Mouse (Mus musculus) heart, embryonic 16.5 days (tissue): ENCODE measurements around the gene Spire2. TPM values are rescaled to one million over a fixed set of nuclear protein-coding genes. Genes with fewer than 3 reads are reported as not detected.

ENCODE experiments used
- ATAC-seq: fragments of 200-750 bp; cut with Nextera tagmentation; replicated peaks from 2 replicates; pipeline ENCODE4 v1.8.0; 2017; ENCODE audit warnings: moderate number of reproducible peaks; ENCODE audit not compliant: insufficient read depth, low FRiP score; ENCODE audit errors: extremely low read depth
- H3K27ac ChIP-seq: fragments of 300-500 bp; sonication (generic); 2 replicates; pipeline ENCODE4 v1.5.1; 2014; ENCODE audit warnings: mild to moderate bottlenecking, low read length, control low read depth, moderate library complexity
- H3K27me3 ChIP-seq: fragments of 300-500 bp; sonication (generic); 2 replicates; pipeline ENCODE4 v1.6.1; 2014; ENCODE audit warnings: low read length, mixed read lengths; ENCODE audit not compliant: control insufficient read depth, insufficient read depth
- H3K36me3 ChIP-seq: fragments of 300-500 bp; sonication (generic); 2 replicates; pipeline ENCODE4 v1.6.1; 2014; ENCODE audit not compliant: control insufficient read depth, insufficient read depth
- H3K4me1 ChIP-seq: fragments of 300-500 bp; sonication (generic); 2 replicates; pipeline ENCODE4 v1.6.1; 2014; ENCODE audit warnings: low read length, mixed read lengths; ENCODE audit not compliant: control insufficient read depth, insufficient read depth
- H3K4me2 ChIP-seq: fragments of 300-500 bp; sonication (generic); 2 replicates; pipeline ENCODE4 v1.6.1; 2014; ENCODE audit warnings: low read depth, mild to moderate bottlenecking, control low read depth, low read length
- H3K4me3 ChIP-seq: fragments of 300-500 bp; sonication (generic); 2 replicates; pipeline ENCODE4 v1.5.1; 2014; ENCODE audit warnings: mild to moderate bottlenecking, control low read depth, low read length
- H3K9ac ChIP-seq: fragments of 300-500 bp; sonication (generic); 2 replicates; pipeline ENCODE4 v1.6.1; 2014; ENCODE audit warnings: low read length, control low read depth
- H3K9me3 ChIP-seq: fragments of 300-500 bp; sonication (generic); replicated peaks from 2 replicates; pipeline ENCODE4 v1.6.1; 2016; ENCODE audit warnings: low read length; ENCODE audit not compliant: control insufficient read depth
- WGBS: fragments of 180-500 bp; shearing (Covaris S2); extraction: QIAGEN DNeasy Blood & Tissue Kit; methylation state at CpG from one replicate; pipeline ENCODE4 v1.1.7; 2014; 5-methylcytosine and 5-hydroxymethylcytosine counted together
- polyA plus RNA-seq: library from polyadenylated mRNA; unstranded; fragments of >200 nt; fragmentation: Nextera tagmentation; extraction: Ambion mirVana; gene quantifications from 2 replicates; pipeline ENCODE4 v1.2.1, GENCODE M21; 2015

Spire2 gene
- polyA plus RNA-seq, 1 experiment from 2014 or later = 0.79 TPM

- H3K4me3 ChIP-seq = no peak overlapping the region
- H3K36me3 ChIP-seq = peaks cover 58% of the 10 kb centered on the region
- no peaks in the 10 kb centered on the region for H3K9me3 ChIP-seq
- no peak overlapping the region for H3K4me2 ChIP-seq
- no peak overlapping the region for H3K9ac ChIP-seq
- ATAC-seq = no peak
- H3K27me3 ChIP-seq = no peaks in the 10 kb centered on the region
- no peak overlapping the region for H3K27ac ChIP-seq
- H3K4me1 ChIP-seq = no peaks in the 10 kb centered on the region
- 60% methylated on average over 9 of the region's 9 CpGs for WGBS
These were observed 52.5 kb downstream of the Spire2 start for GRCm38 (mm10) chr8:123384883-123385540.

DNA sequence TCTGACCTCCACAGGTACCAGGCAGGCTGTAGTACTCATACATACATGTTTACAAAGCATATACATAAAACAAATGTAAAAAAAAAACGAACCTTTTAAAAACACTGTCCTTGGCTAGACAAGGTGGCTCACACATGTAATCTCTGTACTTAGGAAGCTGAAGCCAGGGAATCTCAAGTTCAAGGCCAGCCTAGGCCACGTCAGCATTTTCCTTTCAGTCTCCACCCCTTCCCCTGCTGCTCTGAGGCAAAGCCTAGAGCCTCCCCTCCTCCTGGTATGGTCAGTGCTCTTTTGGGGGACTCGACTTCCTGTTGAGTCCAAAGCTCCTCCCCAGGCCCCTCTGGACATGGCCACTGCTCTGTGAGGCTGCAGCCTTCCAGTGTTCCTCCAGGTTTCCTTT, 54.5 kb downstream of the Spire2 start:
- no peaks in the 10 kb centered on the region for H3K27me3 ChIP-seq
- H3K9ac ChIP-seq = no peak overlapping the region
- H3K4me3 ChIP-seq = no peak overlapping the region
- ATAC-seq = no peak
- H3K4me2 ChIP-seq = no peak overlapping the region
- H3K27ac ChIP-seq = no peak overlapping the region
- H3K36me3 ChIP-seq = peaks cover 68% of the 10 kb centered on the region
- H3K4me1 ChIP-seq = no peaks in the 10 kb centered on the region
- no peaks in the 10 kb centered on the region for H3K9me3 ChIP-seq
- 79% methylated on average over 3 of the region's 3 CpGs for WGBS

DNA sequence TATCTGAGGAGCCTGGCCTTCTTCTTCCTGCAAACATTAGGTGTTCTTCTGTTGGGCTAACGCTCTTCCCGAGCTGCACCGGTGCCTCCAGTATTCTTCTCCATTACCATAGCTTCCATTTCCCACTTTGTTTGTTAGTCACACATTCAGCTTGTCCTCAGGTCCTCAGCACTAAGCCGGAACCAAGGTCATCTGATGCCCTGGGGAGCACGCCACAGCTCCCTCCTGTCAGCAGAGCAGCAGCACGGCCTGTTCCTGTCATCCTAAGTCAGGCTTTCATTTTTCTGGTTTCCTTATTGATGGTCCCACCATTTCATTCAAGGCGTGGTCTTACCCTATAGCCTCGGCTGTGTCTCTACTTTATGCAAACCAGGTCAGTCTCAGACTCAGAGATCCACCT, 55.3 kb downstream of the Spire2 start:
- no peaks in the 10 kb centered on the region for H3K27me3 ChIP-seq
- ATAC-seq = no peak
- WGBS = 78% methylated on average over 8 of the region's 8 CpGs
- no peak overlapping the region for H3K4me2 ChIP-seq
- no peak overlapping the region for H3K4me3 ChIP-seq
- H3K4me1 ChIP-seq = no peaks in the 10 kb centered on the region
- peaks cover 69% of the 10 kb centered on the region for H3K36me3 ChIP-seq
- H3K9me3 ChIP-seq = no peaks in the 10 kb centered on the region
- H3K27ac ChIP-seq = no peak overlapping the region
- no peak overlapping the region for H3K9ac ChIP-seq

- ATAC-seq = no peak
These were observed 56.5 kb downstream of the Spire2 start for GRCm38 (mm10) chr8:123389026-123389425.

GRCm38 (mm10) chr8:123398308-123398707, 65.8 kb downstream of the Spire2 start:
- 82% methylated on average over 13 of the region's 13 CpGs for WGBS
- H3K9me3 ChIP-seq = no peaks in the 10 kb centered on the region
- H3K27ac ChIP-seq = no peak overlapping the region
- H3K4me3 ChIP-seq = no peak overlapping the region
- H3K4me2 ChIP-seq = no peak overlapping the region
- peaks cover 58% of the 10 kb centered on the region for H3K36me3 ChIP-seq
- no peaks in the 10 kb centered on the region for H3K27me3 ChIP-seq
- no peak for ATAC-seq
- no peak overlapping the region for H3K9ac ChIP-seq
- no peaks in the 10 kb centered on the region; the same call in 1 of the 2 replicates for H3K4me1 ChIP-seq

More at GRCm38 (mm10) chr8:123389026-123389425, 56.5 kb downstream of the Spire2 start:
- H3K36me3 ChIP-seq = peaks cover 66% of the 10 kb centered on the region
- H3K9me3 ChIP-seq = no peaks in the 10 kb centered on the region
- H3K4me3 ChIP-seq = no peak overlapping the region
- no peaks in the 10 kb centered on the region for H3K27me3 ChIP-seq
- no peak overlapping the region for H3K4me2 ChIP-seq
- WGBS = 93% methylated on average over 7 of the region's 7 CpGs
- no peak overlapping the region for H3K27ac ChIP-seq
- H3K4me1 ChIP-seq = no peaks in the 10 kb centered on the region
- H3K9ac ChIP-seq = no peak overlapping the region

GRCm38 (mm10) chr8:123401936-123402335, 69.4 kb downstream of the Spire2 start:
- no peak overlapping the region for H3K9ac ChIP-seq
- ATAC-seq = no peak
- peaks cover 35% of the 10 kb centered on the region for H3K36me3 ChIP-seq
- H3K4me1 ChIP-seq = no peaks in the 10 kb centered on the region; the same call in 1 of the 2 replicates
- no peaks in the 10 kb centered on the region for H3K27me3 ChIP-seq
- no peak overlapping the region for H3K4me3 ChIP-seq
- WGBS = 87% methylated on average over 9 of the region's 9 CpGs
- no peaks in the 10 kb centered on the region for H3K9me3 ChIP-seq
- H3K27ac ChIP-seq = peak overlapping the region; percentile 58
- H3K4me2 ChIP-seq = no peak overlapping the region

- peaks cover 30% of the 10 kb centered on the region for H3K36me3 ChIP-seq
- WGBS = 77% methylated on average over 9 of the region's 9 CpGs
These were observed 70.3 kb downstream of the Spire2 start for GRCm38 (mm10) chr8:123402730-123403326.

GRCm38 (mm10) chr8:123404521-123404920, 72.0 kb downstream of the Spire2 start:
- peaks cover 7% of the 10 kb centered on the region for H3K4me1 ChIP-seq
- no peak; the same call in 1 of the 2 replicates for ATAC-seq
- H3K4me3 ChIP-seq = no peak overlapping the region
- no peaks in the 10 kb centered on the region for H3K9me3 ChIP-seq
- peak overlapping the region; percentile 63; the same call in 1 of the 2 replicates for H3K27ac ChIP-seq
- peaks cover under 1% of the 10 kb centered on the region; the same call in 1 of the 2 replicates for H3K27me3 ChIP-seq
- WGBS = 54% methylated on average over 8 of the region's 8 CpGs
- H3K36me3 ChIP-seq = peaks cover 18% of the 10 kb centered on the region
- H3K9ac ChIP-seq = peak overlapping the region; percentile 28; the same call in 1 of the 2 replicates
- no peak overlapping the region for H3K4me2 ChIP-seq

More at GRCm38 (mm10) chr8:123402730-123403326, 70.3 kb downstream of the Spire2 start:
- ATAC-seq = no peak
- Histone ChIP-seq H3K27me3 (no peaks in the 10 kb centered on the region), H3K27ac (peak overlapping the region; percentile 58), H3K4me3 (no peak overlapping the region), H3K9me3 (no peaks in the 10 kb centered on the region), H3K4me2 (no peak overlapping the region), H3K9ac (no peak overlapping the region), H3K4me1 (no peaks in the 10 kb centered on the region; the same call in 1 of the 2 replicates)

- Histone ChIP-seq H3K4me1 (peaks cover 22% of the 10 kb centered on the region), H3K4me3 (no peak within 1 kb of the TSS), H3K27ac (no peak within 1 kb of the TSS), H3K4me2 (peak within 1 kb of the TSS; percentile 19; the same call in 1 of the 2 replicates), H3K9ac (no peak within 1 kb of the TSS), H3K9me3 (no peaks in the 10 kb centered on the region), H3K36me3 (peaks cover 10% of the 10 kb centered on the region), H3K27me3 (peaks cover 15% of the 10 kb centered on the region)
- 13% methylated on average over 4 of the region's 4 CpGs for WGBS
- no peak for ATAC-seq
These were observed 74.3 kb downstream of the Spire2 start, which contains the start of gene Mc1r for GRCm38 (mm10) chr8:123406786-123407185. TSS of gene Mc1r (plus strand) at chr8:123407107.
